Mouse (Mus musculus): Measurements from ENCODE around the gene Dazap2. TPM values are rescaled to one million over a fixed set of nuclear protein-coding genes. Genes with fewer than 3 reads are reported as not detected.

Dazap2 gene
- polyA plus RNA-seq, 1 experiment = 612 TPM

DNA sequence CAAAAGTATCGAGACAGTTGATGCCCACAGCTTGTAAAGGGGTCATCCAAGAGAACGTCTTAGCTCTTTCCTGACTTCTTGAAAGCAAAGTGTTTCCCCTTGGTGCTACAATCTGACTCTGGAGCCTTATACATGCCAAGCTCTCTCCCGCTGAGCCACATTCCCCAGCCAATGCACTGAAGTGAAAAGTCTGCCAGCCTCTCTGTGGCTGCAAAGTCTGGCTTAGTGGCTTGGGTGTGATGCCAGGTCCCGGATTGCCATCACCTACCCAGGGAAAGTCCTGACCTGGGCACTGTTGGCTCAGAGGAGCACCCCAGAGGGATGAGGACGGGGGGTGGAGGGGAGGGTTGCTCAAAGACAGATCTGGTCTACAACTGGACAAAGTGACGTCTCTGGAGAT, 38.3 kb upstream of the Dazap2 start:
- no peak overlapping the region for H3K4me3 ChIP-seq (ENCODE audit: extremely low read depth, insufficient read depth, insufficient read length)
- TF ChIP-seq CTCF (IDR thresholded peaks at IDR 0.05; ENCODE audit: extremely low read depth, insufficient read depth, insufficient read length, insufficient replicate concordance) (no peak), POLR2A (IDR thresholded peaks at IDR 0.05; ENCODE audit: low read depth, low read length) (no peak)
- 87% methylated on average over 6 of the region's 6 CpGs for WGBS
- H3K27ac ChIP-seq (ENCODE audit: insufficient read depth, low read length) = no peak overlapping the region
- no peaks in the 10 kb centered on the region for H3K27me3 ChIP-seq (ENCODE audit: control insufficient read depth, insufficient read depth, low read length)
- no peaks in the 10 kb centered on the region for H3K4me1 ChIP-seq (ENCODE audit: control insufficient read depth, insufficient read depth, insufficient read length)
- H3K36me3 ChIP-seq (ENCODE audit: control insufficient read depth, insufficient read depth, low read length) = peaks cover 4% of the 10 kb centered on the region; the same call in 1 of the 2 replicates
- DNase-seq (ENCODE audit: low read depth in 1 of 2, low spot score in 2 of 2) = no peak

DNA sequence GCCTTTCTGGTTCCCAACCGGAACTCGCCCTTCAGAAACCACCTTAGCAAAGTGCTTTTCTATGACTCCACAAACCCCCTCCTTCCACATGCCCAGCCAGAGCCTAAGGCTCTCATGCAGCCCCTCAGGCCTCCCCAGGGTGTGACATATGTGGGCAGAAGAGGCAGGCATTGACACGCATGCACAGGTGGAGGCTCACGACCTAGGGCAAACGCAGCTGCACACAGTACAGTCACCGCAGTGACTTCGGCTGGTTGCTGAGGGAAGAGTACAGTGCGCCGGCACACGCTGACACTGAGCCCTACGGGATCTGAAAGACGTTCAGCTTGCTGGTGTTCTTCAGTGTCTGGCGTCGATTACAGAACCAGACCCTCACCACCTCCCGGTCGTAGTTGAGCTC, 37.2 kb upstream of the Dazap2 start:
- H3K27me3 ChIP-seq (ENCODE audit: control insufficient read depth, insufficient read depth, low read length) = no peaks in the 10 kb centered on the region
- WGBS = 84% methylated on average over 16 of the region's 16 CpGs
- H3K27ac ChIP-seq (ENCODE audit: insufficient read depth, low read length) = no peak overlapping the region

DNA sequence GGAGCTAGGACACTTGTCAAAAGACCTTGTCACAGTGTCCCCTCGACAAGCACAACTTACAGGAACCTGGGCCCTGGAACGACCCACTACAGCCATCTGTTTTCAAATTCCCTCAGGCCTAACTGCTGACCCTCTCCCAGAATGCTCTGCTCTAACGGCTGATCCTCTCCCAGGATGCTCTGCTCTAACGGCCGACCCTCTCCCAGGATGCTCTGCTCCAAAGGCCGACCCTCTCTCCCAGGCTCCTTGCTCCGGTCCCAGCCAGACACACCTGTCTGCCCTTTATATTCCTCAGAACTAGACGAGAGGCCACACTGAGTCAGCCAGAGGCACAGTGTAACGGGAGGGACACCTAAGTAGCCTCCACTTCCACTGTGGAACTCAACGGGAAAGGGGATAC, 35.0 kb upstream of the Dazap2 start:
- 90% methylated on average over 10 of the region's 10 CpGs for WGBS
- no peaks in the 10 kb centered on the region for H3K27me3 ChIP-seq (ENCODE audit: control insufficient read depth, insufficient read depth, low read length)
- DNase-seq (ENCODE audit: low read depth in 1 of 2, low spot score in 2 of 2) = no peak

More for the DNA sequence above, 37.2 kb upstream of the Dazap2 start:
- TF ChIP-seq POLR2A (IDR thresholded peaks at IDR 0.05; ENCODE audit: low read depth, low read length) = no peak
- no peak for TF ChIP-seq CTCF (IDR thresholded peaks at IDR 0.05; ENCODE audit: extremely low read depth, insufficient read depth, insufficient read length, insufficient replicate concordance)
- Histone ChIP-seq H3K4me3 (ENCODE audit: extremely low read depth, insufficient read depth, insufficient read length) (no peak overlapping the region), H3K4me1 (ENCODE audit: control insufficient read depth, insufficient read depth, insufficient read length) (no peaks in the 10 kb centered on the region), H3K36me3 (ENCODE audit: control insufficient read depth, insufficient read depth, low read length) (peaks cover 4% of the 10 kb centered on the region; the same call in 1 of the 2 replicates)
- no peak for DNase-seq (ENCODE audit: low read depth in 1 of 2, low spot score in 2 of 2)

DNA sequence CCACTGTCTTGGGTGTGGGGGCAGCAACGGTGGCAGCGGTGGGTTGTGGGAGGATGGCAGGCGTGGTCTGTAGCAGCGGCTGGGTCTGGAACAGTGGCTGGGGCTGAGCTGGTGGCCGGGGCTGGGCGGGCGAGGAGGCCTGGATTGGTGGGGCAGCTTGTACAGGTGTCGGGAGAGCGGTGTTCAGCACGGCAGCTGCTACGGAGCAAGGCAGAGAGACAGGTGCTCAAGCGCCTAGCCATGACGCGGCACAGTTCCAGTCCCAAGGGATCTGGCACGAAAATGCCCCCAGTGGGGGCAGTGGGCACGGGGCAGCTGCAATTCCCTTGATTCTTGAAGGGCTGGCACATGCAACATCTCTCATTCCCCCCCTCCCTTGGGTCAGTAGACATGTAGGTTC, 29.2 kb upstream of the Dazap2 start:
- no peak overlapping the region for H3K27ac ChIP-seq (ENCODE audit: insufficient read depth, low read length)
- TF ChIP-seq POLR2A (IDR thresholded peaks at IDR 0.05; ENCODE audit: low read depth, low read length) (no peak), CTCF (IDR thresholded peaks at IDR 0.05; ENCODE audit: extremely low read depth, insufficient read depth, insufficient read length, insufficient replicate concordance) (no peak)
- no peak overlapping the region for H3K4me3 ChIP-seq (ENCODE audit: extremely low read depth, insufficient read depth, insufficient read length)
- no peak for DNase-seq (ENCODE audit: low read depth in 1 of 2, low spot score in 2 of 2)
- H3K4me1 ChIP-seq (ENCODE audit: control insufficient read depth, insufficient read depth, insufficient read length) = no peaks in the 10 kb centered on the region
- H3K27me3 ChIP-seq (ENCODE audit: control insufficient read depth, insufficient read depth, low read length) = no peaks in the 10 kb centered on the region
- H3K36me3 ChIP-seq (ENCODE audit: control insufficient read depth, insufficient read depth, low read length) = peaks cover 15% of the 10 kb centered on the region
- 92% methylated on average over 16 of the region's 16 CpGs for WGBS

More for the DNA sequence above, 35.0 kb upstream of the Dazap2 start:
- no peak overlapping the region for H3K27ac ChIP-seq (ENCODE audit: insufficient read depth, low read length)
- peaks cover 4% of the 10 kb centered on the region; the same call in 1 of the 2 replicates for H3K36me3 ChIP-seq (ENCODE audit: control insufficient read depth, insufficient read depth, low read length)
- no peak overlapping the region for H3K4me3 ChIP-seq (ENCODE audit: extremely low read depth, insufficient read depth, insufficient read length)
- TF ChIP-seq CTCF (IDR thresholded peaks at IDR 0.05; ENCODE audit: extremely low read depth, insufficient read depth, insufficient read length, insufficient replicate concordance) = no peak
- TF ChIP-seq POLR2A (IDR thresholded peaks at IDR 0.05; ENCODE audit: low read depth, low read length) = no peak
- no peaks in the 10 kb centered on the region for H3K4me1 ChIP-seq (ENCODE audit: control insufficient read depth, insufficient read depth, insufficient read length)

DNA sequence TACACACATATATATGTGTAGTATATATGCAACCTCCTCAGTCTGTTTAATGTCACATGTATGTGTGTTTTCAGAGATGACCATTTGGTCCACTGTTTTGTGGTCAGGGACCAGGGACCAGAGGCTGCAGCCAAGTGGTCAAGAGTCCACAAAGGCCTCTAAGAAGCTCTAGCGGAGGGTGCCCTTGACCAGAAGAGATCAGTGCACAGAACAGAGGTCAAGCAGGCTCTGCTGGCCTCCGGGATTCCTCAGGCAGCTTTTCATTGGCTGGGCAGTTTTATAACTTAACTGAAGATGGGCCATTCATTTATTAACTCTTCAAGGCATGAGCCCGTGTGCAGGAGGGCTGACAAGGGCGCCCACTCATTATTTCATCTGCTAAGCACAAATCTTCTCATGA, 28.0 kb upstream of the Dazap2 start:
- Histone ChIP-seq H3K4me1 (ENCODE audit: control insufficient read depth, insufficient read depth, insufficient read length) (no peaks in the 10 kb centered on the region), H3K27ac (ENCODE audit: insufficient read depth, low read length) (no peak overlapping the region), H3K27me3 (ENCODE audit: control insufficient read depth, insufficient read depth, low read length) (no peaks in the 10 kb centered on the region), H3K4me3 (ENCODE audit: extremely low read depth, insufficient read depth, insufficient read length) (no peak overlapping the region), H3K36me3 (ENCODE audit: control insufficient read depth, insufficient read depth, low read length) (peaks cover 15% of the 10 kb centered on the region)
- WGBS = 93% methylated on average over 4 of the region's 4 CpGs
- no peak for DNase-seq (ENCODE audit: low read depth in 1 of 2, low spot score in 2 of 2)
- TF ChIP-seq CTCF (IDR thresholded peaks at IDR 0.05; ENCODE audit: extremely low read depth, insufficient read depth, insufficient read length, insufficient replicate concordance) (no peak), POLR2A (IDR thresholded peaks at IDR 0.05; ENCODE audit: low read depth, low read length) (no peak)

DNA sequence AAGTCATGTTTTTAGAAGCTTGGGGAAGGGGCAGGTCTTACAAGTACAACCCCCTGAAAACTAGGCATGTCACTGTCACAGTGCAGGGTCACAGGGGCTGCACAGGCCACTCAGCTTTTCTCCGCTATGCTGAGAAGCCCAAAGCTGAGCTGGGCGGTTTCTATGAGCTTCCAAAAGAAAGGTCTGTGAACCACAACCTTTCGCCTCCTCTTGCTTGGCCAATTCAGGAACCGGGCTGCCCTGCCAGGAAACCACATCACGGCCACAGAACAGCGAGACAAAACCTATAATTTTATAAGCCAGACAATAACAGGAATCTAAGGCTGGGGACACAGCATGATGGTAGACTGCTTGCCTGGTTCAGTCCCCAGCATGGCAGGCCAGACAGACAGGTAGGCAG, 26.9 kb upstream of the Dazap2 start:
- WGBS = 28% methylated on average over 6 of the region's 6 CpGs
- no peaks in the 10 kb centered on the region for H3K4me1 ChIP-seq (ENCODE audit: control insufficient read depth, insufficient read depth, insufficient read length)
- TF ChIP-seq CTCF (IDR thresholded peaks at IDR 0.05; ENCODE audit: extremely low read depth, insufficient read depth, insufficient read length, insufficient replicate concordance) (no peak), POLR2A (IDR thresholded peaks at IDR 0.05; ENCODE audit: low read depth, low read length) (no peak)
- no peak for DNase-seq (ENCODE audit: low read depth in 1 of 2, low spot score in 2 of 2)
- H3K27ac ChIP-seq (ENCODE audit: insufficient read depth, low read length) = no peak overlapping the region
- H3K36me3 ChIP-seq (ENCODE audit: control insufficient read depth, insufficient read depth, low read length) = peaks cover 15% of the 10 kb centered on the region
- H3K4me3 ChIP-seq (ENCODE audit: extremely low read depth, insufficient read depth, insufficient read length) = no peak overlapping the region
- H3K27me3 ChIP-seq (ENCODE audit: control insufficient read depth, insufficient read depth, low read length) = no peaks in the 10 kb centered on the region

DNA sequence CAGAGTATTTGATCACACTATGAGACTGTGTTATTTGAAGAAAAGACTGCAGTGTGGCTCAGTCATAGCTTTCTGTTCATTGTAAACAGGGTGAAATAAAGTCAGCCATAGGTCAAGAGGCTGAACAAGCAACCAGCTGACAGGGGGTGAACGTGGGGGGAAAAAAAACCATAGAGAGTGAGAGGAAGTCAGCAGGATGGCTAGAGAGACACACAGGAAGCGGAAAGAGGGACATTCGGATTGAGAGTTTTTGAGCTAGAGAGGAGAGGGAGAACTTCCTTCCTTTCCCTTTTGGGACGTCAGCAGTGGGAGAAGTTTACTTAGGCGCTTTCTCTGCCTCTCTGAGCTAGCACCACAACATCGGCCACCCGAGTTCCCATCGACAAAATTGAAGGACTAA, 24.7 kb upstream of the Dazap2 start:
- Histone ChIP-seq H3K27me3 (ENCODE audit: control insufficient read depth, insufficient read depth, low read length) (no peaks in the 10 kb centered on the region), H3K4me3 (ENCODE audit: extremely low read depth, insufficient read depth, insufficient read length) (no peak overlapping the region), H3K27ac (ENCODE audit: insufficient read depth, low read length) (no peak overlapping the region), H3K36me3 (ENCODE audit: control insufficient read depth, insufficient read depth, low read length) (peaks cover 15% of the 10 kb centered on the region), H3K4me1 (ENCODE audit: control insufficient read depth, insufficient read depth, insufficient read length) (no peaks in the 10 kb centered on the region)
- 51% methylated on average over 8 of the region's 8 CpGs for WGBS
- no peak for DNase-seq (ENCODE audit: low read depth in 1 of 2, low spot score in 2 of 2)
- TF ChIP-seq CTCF (IDR thresholded peaks at IDR 0.05; ENCODE audit: extremely low read depth, insufficient read depth, insufficient read length, insufficient replicate concordance) = no peak
- TF ChIP-seq POLR2A (IDR thresholded peaks at IDR 0.05; ENCODE audit: low read depth, low read length) = no peak

Measured in spleen, adult 2 months (tissue).